Mouse (Mus musculus): Measurements from ENCODE around the gene Elob. TPM values are rescaled to one million over a fixed set of nuclear protein-coding genes. Genes with fewer than 3 reads are reported as not detected.

Elob gene
- polyA plus RNA-seq, 1 experiment from 2014 or later: 1,240 TPM

GRCm38 (mm10) chr17:23850853-23851749, 22.2 kb upstream of the Elob start:
- H3K9ac ChIP-seq: no peak overlapping the region
- H3K4me1 ChIP-seq: no peaks in the 10 kb centered on the region
- H3K9me3 ChIP-seq: no peaks in the 10 kb centered on the region; the same call in 1 of the 2 replicates
- no peaks in the 10 kb centered on the region for H3K27me3 ChIP-seq
- WGBS: 60% methylated on average over 19 of the region's 19 CpGs
- ATAC-seq (ENCODE audit: insufficient number of reproducible peaks, insufficient read depth, low FRiP score, low TSS enrichment, low read depth): no peak
- H3K4me3 ChIP-seq: no peak overlapping the region
- H3K27ac ChIP-seq: no peak overlapping the region
- no peaks in the 10 kb centered on the region for H3K36me3 ChIP-seq
- H3K4me2 ChIP-seq: no peak overlapping the region

GRCm38 (mm10) chr17:23850028-23850427, 21.1 kb upstream of the Elob start:
- H3K9me3 ChIP-seq: no peaks in the 10 kb centered on the region; the same call in 1 of the 2 replicates
- no peak for ATAC-seq (ENCODE audit: insufficient number of reproducible peaks, insufficient read depth, low FRiP score, low TSS enrichment, low read depth)
- H3K4me3 ChIP-seq: no peak overlapping the region
- H3K4me2 ChIP-seq: no peak overlapping the region
- no peak overlapping the region for H3K9ac ChIP-seq
- WGBS: 47% methylated on average over 2 of the region's 2 CpGs
- no peak overlapping the region for H3K27ac ChIP-seq
- H3K4me1 ChIP-seq: no peaks in the 10 kb centered on the region
- no peaks in the 10 kb centered on the region for H3K36me3 ChIP-seq
- H3K27me3 ChIP-seq: no peaks in the 10 kb centered on the region

GRCm38 (mm10) chr17:23843812-23844273, 14.9 kb upstream of the Elob start, which contains the start of the genes Prss32 and Prss41:
Prss32 (plus strand) TSS chr17:23843855.
Prss41 (minus strand) TSS chr17:23844172.
- Histone ChIP-seq H3K4me3 (peak within 1 kb of the TSS; percentile 26), H3K27ac (no peak within 1 kb of the TSS), H3K4me2 (peak within 1 kb of the TSS; percentile 50), H3K36me3 (no peaks in the 10 kb centered on the region), H3K9ac (peak within 1 kb of the TSS; percentile 1; the same call in 1 of the 2 replicates), H3K9me3 (no peaks in the 10 kb centered on the region; the same call in 1 of the 2 replicates), H3K27me3 (no peaks in the 10 kb centered on the region; the same call in 1 of the 2 replicates), H3K4me1 (no peaks in the 10 kb centered on the region)
- ATAC-seq (ENCODE audit: insufficient number of reproducible peaks, insufficient read depth, low FRiP score, low TSS enrichment, low read depth): no peak
- WGBS: 13% methylated on average over 19 of the region's 19 CpGs

GRCm38 (mm10) chr17:23843141-23843811, 14.3 kb upstream of the Elob start:
- H3K27ac ChIP-seq: no peak overlapping the region
- H3K27me3 ChIP-seq: no peaks in the 10 kb centered on the region; the same call in 1 of the 2 replicates
- H3K9me3 ChIP-seq: no peaks in the 10 kb centered on the region; the same call in 1 of the 2 replicates
- H3K4me3 ChIP-seq: peak overlapping the region; percentile 26
- no peak for ATAC-seq (ENCODE audit: insufficient number of reproducible peaks, insufficient read depth, low FRiP score, low TSS enrichment, low read depth)
- no peaks in the 10 kb centered on the region for H3K36me3 ChIP-seq
- H3K4me2 ChIP-seq: peak overlapping the region; percentile 50
- 47% methylated on average over 23 of the region's 23 CpGs for WGBS
- no peaks in the 10 kb centered on the region for H3K4me1 ChIP-seq
- peak overlapping the region; percentile 1; the same call in 1 of the 2 replicates for H3K9ac ChIP-seq

- H3K4me3 ChIP-seq: no peak overlapping the region
- no peak for ATAC-seq (ENCODE audit: insufficient number of reproducible peaks, insufficient read depth, low FRiP score, low TSS enrichment, low read depth)
- no peaks in the 10 kb centered on the region for H3K9me3 ChIP-seq
- H3K27ac ChIP-seq: no peak overlapping the region
- H3K27me3 ChIP-seq: peaks cover 4% of the 10 kb centered on the region
- 26% methylated on average over 4 of the region's 4 CpGs for WGBS
- H3K9ac ChIP-seq: no peak overlapping the region
- no peak overlapping the region for H3K4me2 ChIP-seq
- H3K4me1 ChIP-seq: no peaks in the 10 kb centered on the region
- no peaks in the 10 kb centered on the region for H3K36me3 ChIP-seq
Measured at GRCm38 (mm10) chr17:23841145-23841544, 12.2 kb upstream of the Elob start.

- no peak within 1 kb of the TSS for H3K4me3 ChIP-seq
- no peak within 1 kb of the TSS for H3K27ac ChIP-seq
- WGBS: 62% methylated on average over 8 of the region's 8 CpGs
- H3K4me2 ChIP-seq: no peak within 1 kb of the TSS
- H3K9ac ChIP-seq: no peak within 1 kb of the TSS; the same call in none of the 2 replicates
- H3K27me3 ChIP-seq: peaks cover 36% of the 10 kb centered on the region
- no peaks in the 10 kb centered on the region for H3K36me3 ChIP-seq
- H3K4me1 ChIP-seq: no peaks in the 10 kb centered on the region
- ATAC-seq (ENCODE audit: insufficient number of reproducible peaks, insufficient read depth, low FRiP score, low TSS enrichment, low read depth): no peak
- H3K9me3 ChIP-seq: no peaks in the 10 kb centered on the region
Measured at GRCm38 (mm10) chr17:23836006-23836575, 7.2 kb upstream of the Elob start, which contains the start of gene Prss33. Prss33 (minus strand) TSS chr17:23836056.

- no peak overlapping the region for H3K4me3 ChIP-seq
- no peaks in the 10 kb centered on the region for H3K9me3 ChIP-seq
- no peak for ATAC-seq (ENCODE audit: insufficient number of reproducible peaks, insufficient read depth, low FRiP score, low TSS enrichment, low read depth)
- H3K27me3 ChIP-seq: peaks cover 40% of the 10 kb centered on the region
- no peak overlapping the region for H3K27ac ChIP-seq
- no peak overlapping the region for H3K9ac ChIP-seq
- 88% methylated on average over 1 of the region's 1 CpGs for WGBS
- peaks cover 20% of the 10 kb centered on the region for H3K4me1 ChIP-seq
- peaks cover 12% of the 10 kb centered on the region for H3K36me3 ChIP-seq
- H3K4me2 ChIP-seq: no peak overlapping the region
Measured at GRCm38 (mm10) chr17:23831201-23831600, 2.3 kb upstream of the Elob start.

- peaks cover 19% of the 10 kb centered on the region for H3K27me3 ChIP-seq
- H3K4me3 ChIP-seq: peak overlapping the region; percentile 87
- peak overlapping the region; percentile 71 for H3K4me2 ChIP-seq
- no peaks in the 10 kb centered on the region for H3K9me3 ChIP-seq
- H3K36me3 ChIP-seq: peaks cover 39% of the 10 kb centered on the region
- peak; percentile 45 for ATAC-seq (ENCODE audit: insufficient number of reproducible peaks, insufficient read depth, low FRiP score, low TSS enrichment, low read depth)
- peaks cover 20% of the 10 kb centered on the region for H3K4me1 ChIP-seq
- under 1% methylated on average over 47 of the region's 47 CpGs for WGBS
- H3K9ac ChIP-seq: peak overlapping the region; percentile 93
- H3K27ac ChIP-seq: peak overlapping the region; percentile 95
Measured at GRCm38 (mm10) chr17:23828271-23829001, 500 bp downstream of the Elob start.

- no peak for ATAC-seq (ENCODE audit: insufficient number of reproducible peaks, insufficient read depth, low FRiP score, low TSS enrichment, low read depth)
- 88% methylated on average over 4 of the region's 4 CpGs for WGBS
Measured at GRCm38 (mm10) chr17:23825591-23825990, 3.3 kb downstream of the Elob start.

GRCm38 (mm10) chr17:23823614-23824013, 5.3 kb downstream of the Elob start:
- Histone ChIP-seq H3K27ac (no peak overlapping the region), H3K36me3 (peaks cover 87% of the 10 kb centered on the region), H3K4me2 (no peak overlapping the region), H3K9ac (no peak overlapping the region), H3K9me3 (peaks cover 14% of the 10 kb centered on the region), H3K4me3 (no peak overlapping the region), H3K4me1 (peaks cover 15% of the 10 kb centered on the region), H3K27me3 (no peaks in the 10 kb centered on the region)
- WGBS: 88% methylated on average over 12 of the region's 12 CpGs
- ATAC-seq (ENCODE audit: insufficient number of reproducible peaks, insufficient read depth, low FRiP score, low TSS enrichment, low read depth): no peak; the same call in 1 of the 2 replicates

More at GRCm38 (mm10) chr17:23825591-23825990, 3.3 kb downstream of the Elob start:
- no peak overlapping the region for H3K9ac ChIP-seq
- H3K4me1 ChIP-seq: peaks cover 20% of the 10 kb centered on the region
- no peak overlapping the region for H3K27ac ChIP-seq
- no peaks in the 10 kb centered on the region for H3K9me3 ChIP-seq
- no peak overlapping the region for H3K4me2 ChIP-seq
- H3K27me3 ChIP-seq: 0 out of 2 replicates have a peak, but pooled peaks cover 3% of the 10 kb centered on the region
- H3K4me3 ChIP-seq: no peak overlapping the region
- peaks cover 68% of the 10 kb centered on the region for H3K36me3 ChIP-seq
